Mouse (Mus musculus) lung, embryonic 14.5 days (tissue): ENCODE results near the gene Bad. TPM values are rescaled to one million over a fixed set of nuclear protein-coding genes. Genes with fewer than 3 reads are reported as not detected.

Source experiments
- ATAC-seq: fragments of 200-750 bp; cut with Nextera tagmentation; 2 replicates; pipeline ENCODE4 v1.8.0; 2017; ENCODE audit warnings: mild to moderate bottlenecking, moderate TSS enrichment, moderate library complexity; ENCODE audit not compliant: insufficient read depth
- DNase-seq: peaks from one replicate; pipeline ENCODE4 v3.0.0-alpha.2; 2015
- H3K27ac ChIP-seq: fragments of 300-500 bp; sonication (generic); 2 replicates; pipeline ENCODE4 v1.5.1; 2014; ENCODE audit warnings: low read depth, mild to moderate bottlenecking, moderate library complexity
- H3K27me3 ChIP-seq: fragments of 300-500 bp; sonication (generic); 2 replicates; pipeline ENCODE4 v1.6.1; 2014; ENCODE audit warnings: low read length, control low read depth; ENCODE audit not compliant: insufficient read depth
- H3K36me3 ChIP-seq: fragments of 300-500 bp; sonication (generic); 2 replicates; pipeline ENCODE4 v1.6.1; 2014; ENCODE audit warnings: control low read depth; ENCODE audit not compliant: insufficient read depth
- H3K4me1 ChIP-seq: fragments of 300-500 bp; sonication (generic); 2 replicates; pipeline ENCODE4 v1.6.1; 2014; ENCODE audit warnings: antibody characterized with exemption, control low read depth; ENCODE audit not compliant: insufficient read depth
- H3K4me2 ChIP-seq: fragments of 300-500 bp; sonication (generic); 2 replicates; pipeline ENCODE4 v1.6.1; 2014; ENCODE audit warnings: mild to moderate bottlenecking
- H3K4me3 ChIP-seq: fragments of 300-500 bp; sonication (generic); 2 replicates; pipeline ENCODE4 v1.5.1; 2014; ENCODE audit warnings: low read depth, low read length
- H3K9ac ChIP-seq: fragments of 300-500 bp; sonication (generic); 2 replicates; pipeline ENCODE4 v1.6.1; 2014
- H3K9me3 ChIP-seq: fragments of 300-500 bp; sonication (generic); 2 replicates; pipeline ENCODE4 v1.6.1; 2016; ENCODE audit warnings: low read depth, low read length, control low read depth
- CTCF ChIP-seq: IDR thresholded peaks from 2 replicates; pipeline ENCODE4 v1.5.1; 2016; ENCODE audit warnings: antibody characterized with exemption, low read depth
- WGBS: fragments of 180-500 bp; shearing (Covaris S2); extraction: QIAGEN DNeasy Blood & Tissue Kit; methylation state at CpG from one replicate; pipeline ENCODE4 v1.1.7; 2014; 5-methylcytosine and 5-hydroxymethylcytosine counted together
- polyA plus RNA-seq: library from polyadenylated mRNA; unstranded; fragments of >200 nt; fragmentation: Nextera tagmentation; extraction: Ambion mirVana; gene quantifications from 2 replicates; pipeline ENCODE4 v1.2.1, GENCODE M21; 2014

Gene Bad
- polyA plus RNA-seq, 1 experiment from 2014 or later, result 61.0 TPM

DNA sequence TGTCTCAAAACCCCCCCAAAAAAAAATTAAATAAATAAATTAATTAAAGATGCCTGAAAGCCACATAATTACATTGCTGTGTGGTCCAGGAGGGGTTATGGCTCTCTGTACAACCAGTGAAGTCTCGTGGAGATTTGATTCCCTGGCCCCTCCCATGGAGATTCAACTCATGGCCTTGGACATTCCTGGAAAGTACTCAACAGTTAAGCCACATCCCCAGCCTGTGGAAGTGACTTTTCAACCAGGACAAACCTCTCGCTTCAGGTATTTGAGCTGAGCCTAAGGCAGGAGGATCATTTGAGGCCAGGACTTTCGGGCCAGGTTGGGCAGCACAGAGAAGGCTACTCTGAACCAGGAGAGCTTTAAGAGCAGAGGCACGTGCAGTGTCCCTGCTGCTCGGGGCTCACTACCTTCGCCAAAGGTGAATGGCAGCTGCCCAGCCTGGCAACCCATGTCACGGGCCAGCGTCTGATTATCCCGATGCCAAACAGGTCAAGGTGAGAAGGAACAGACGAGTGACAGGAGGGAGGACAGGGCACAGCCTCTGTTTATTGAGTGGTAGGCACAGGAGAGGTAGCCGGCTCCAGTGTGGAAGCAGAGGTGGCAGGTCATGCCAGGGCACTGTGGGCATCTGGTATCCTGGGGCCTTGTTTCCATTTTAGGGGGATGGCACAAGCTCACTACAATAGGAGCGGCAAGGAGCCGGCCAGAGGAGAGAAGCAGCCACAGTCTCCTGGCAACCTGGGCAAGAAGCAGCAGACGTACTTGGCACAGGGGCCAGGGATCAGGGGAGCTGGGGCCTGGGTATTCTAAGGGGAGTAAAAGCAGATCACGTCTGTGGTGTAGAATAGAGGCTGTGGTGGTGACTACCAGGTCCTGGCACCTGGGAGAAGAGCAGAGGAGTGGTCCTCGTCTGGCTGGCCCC is 3.9 kb upstream of the Bad start:
- 77% methylated on average over 16 of the region's 16 CpGs for whole genome bisulfite sequencing
- Histone ChIP-seq H3K27ac (no peak overlapping the region), H3K4me2 (no peak overlapping the region), H3K4me1 (peaks cover 7% of the 10 kb centered on the region), H3K9me3 (no peaks in the 10 kb centered on the region), H3K27me3 (peaks cover 35% of the 10 kb centered on the region), H3K4me3 (no peak overlapping the region), H3K36me3 (no peaks in the 10 kb centered on the region), H3K9ac (no peak overlapping the region)
- no peak for TF ChIP-seq CTCF
- no peak for DNase-seq
- ATAC-seq, result no peak

- H3K9ac ChIP-seq, result no peak overlapping the region
Observed at GRCm38 (mm10) chr19:6939106-6940002, 2.3 kb upstream of the Bad start.

DNA sequence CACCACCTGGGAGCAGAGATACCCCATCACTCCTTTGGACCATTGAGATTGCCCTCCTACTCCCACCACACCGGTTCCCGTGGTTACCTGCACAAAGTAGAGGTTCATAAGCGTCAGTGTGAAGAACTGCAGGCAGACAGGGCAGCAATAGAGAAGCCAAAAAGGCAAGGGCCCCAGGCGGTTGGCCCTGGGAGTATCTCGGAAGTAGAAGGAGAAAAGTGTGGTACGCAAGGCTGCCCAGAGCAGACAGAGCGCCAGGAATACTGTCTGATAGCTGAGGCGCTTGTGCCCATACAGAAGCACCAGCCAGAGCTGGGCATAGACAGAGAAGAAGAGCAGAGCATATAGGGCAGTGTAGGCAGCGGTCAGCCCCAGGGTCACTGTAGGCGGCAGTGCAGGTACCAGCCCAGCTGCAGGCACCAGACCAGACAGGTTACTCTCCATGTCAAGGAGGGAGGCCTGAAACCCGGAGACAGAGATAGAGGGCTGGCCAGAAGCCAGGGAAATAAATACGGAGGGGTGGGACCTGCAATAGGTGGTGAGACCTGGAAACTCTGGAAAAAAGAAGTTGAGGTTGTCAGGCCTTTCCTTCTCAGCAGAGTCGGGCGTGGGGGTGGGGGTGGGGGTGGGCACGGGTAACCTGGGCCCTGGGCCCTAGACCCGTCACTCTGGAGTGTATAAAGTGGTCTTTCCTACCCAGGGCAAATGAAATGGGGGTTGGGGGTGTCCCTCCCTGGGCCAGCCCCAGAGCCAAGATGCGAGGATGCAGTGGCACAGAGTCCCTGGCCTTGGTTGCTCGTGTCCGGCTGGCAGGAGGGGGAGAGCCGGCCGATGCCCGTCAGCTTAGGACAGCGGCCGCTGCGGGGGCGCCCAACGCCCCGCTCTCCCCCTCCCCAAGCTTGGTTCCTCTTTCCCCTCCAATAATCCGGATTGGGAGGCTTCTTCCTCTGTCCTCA is 987 bp upstream of the Bad start:
- Histone ChIP-seq H3K9me3 (no peaks in the 10 kb centered on the region), H3K9ac (peak overlapping the region; percentile 72), H3K36me3 (0 out of 2 replicates have a peak, but pooled peaks cover 4% of the 10 kb centered on the region), H3K4me3 (peak overlapping the region; percentile 80), H3K27me3 (peaks cover 6% of the 10 kb centered on the region), H3K27ac (no peak overlapping the region), H3K4me1 (peaks cover 9% of the 10 kb centered on the region), H3K4me2 (peak overlapping the region; percentile 98)
- peak; percentile 4; the same call in 1 of the 2 replicates for ATAC-seq
- TF ChIP-seq CTCF, result no peak
- DNase-seq, result peak; percentile 40
- WGBS, result 21% methylated on average over 29 of the region's 29 CpGs

More at GRCm38 (mm10) chr19:6939106-6940002, 2.3 kb upstream of the Bad start:
- Histone ChIP-seq H3K4me1 (peaks cover 9% of the 10 kb centered on the region), H3K9me3 (no peaks in the 10 kb centered on the region), H3K27ac (no peak overlapping the region), H3K36me3 (no peaks in the 10 kb centered on the region), H3K4me2 (no peak overlapping the region), H3K4me3 (no peak overlapping the region), H3K27me3 (peaks cover 19% of the 10 kb centered on the region)
- DNase-seq (no peak), ATAC-seq (no peak)
- 84% methylated on average over 20 of the region's 20 CpGs for WGBS
- TF ChIP-seq CTCF, result no peak

DNA sequence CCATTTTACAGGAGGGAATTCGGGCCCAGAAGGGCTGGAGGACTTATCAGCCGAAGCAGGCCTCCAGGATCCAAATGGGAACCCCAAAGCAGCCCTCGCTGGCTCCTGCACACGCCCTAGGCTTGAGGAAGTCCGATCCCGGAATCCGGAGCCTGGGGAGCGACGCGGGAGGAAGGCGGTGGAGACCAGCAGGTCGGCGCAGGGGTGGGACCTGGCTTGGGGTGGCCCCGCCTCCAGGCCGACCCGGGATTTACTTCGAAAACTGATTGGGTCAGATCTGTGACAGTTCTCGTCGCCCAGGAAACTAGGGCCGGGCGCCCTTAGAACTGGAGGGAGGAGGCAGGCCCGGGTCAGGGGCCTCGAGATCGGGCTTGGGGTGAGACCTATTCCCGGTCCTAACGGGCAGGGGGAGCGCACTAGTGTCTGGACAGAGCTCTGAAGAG is 609 bp downstream of the Bad start, which contains the start of gene Gpr137:
Gene Gpr137 (minus strand): TSS at position 232 of the 443 bp plus-strand sequence.
- H3K4me2 ChIP-seq, result peak within 1 kb of the TSS; percentile 98
- no peak for TF ChIP-seq CTCF
- no peaks in the 10 kb centered on the region for H3K27me3 ChIP-seq
- H3K27ac ChIP-seq, result peak within 1 kb of the TSS; percentile 97
- H3K9me3 ChIP-seq, result no peaks in the 10 kb centered on the region
- WGBS, result under 1% methylated on average over 27 of the region's 27 CpGs
- peak within 1 kb of the TSS; percentile 80 for H3K4me3 ChIP-seq
- peak within 1 kb of the TSS; percentile 72 for H3K9ac ChIP-seq
- ATAC-seq (peak; percentile 92), DNase-seq (peak; percentile 96)
- 0 out of 2 replicates have a peak, but pooled peaks cover 4% of the 10 kb centered on the region for H3K36me3 ChIP-seq
- H3K4me1 ChIP-seq, result peaks cover 9% of the 10 kb centered on the region

DNA sequence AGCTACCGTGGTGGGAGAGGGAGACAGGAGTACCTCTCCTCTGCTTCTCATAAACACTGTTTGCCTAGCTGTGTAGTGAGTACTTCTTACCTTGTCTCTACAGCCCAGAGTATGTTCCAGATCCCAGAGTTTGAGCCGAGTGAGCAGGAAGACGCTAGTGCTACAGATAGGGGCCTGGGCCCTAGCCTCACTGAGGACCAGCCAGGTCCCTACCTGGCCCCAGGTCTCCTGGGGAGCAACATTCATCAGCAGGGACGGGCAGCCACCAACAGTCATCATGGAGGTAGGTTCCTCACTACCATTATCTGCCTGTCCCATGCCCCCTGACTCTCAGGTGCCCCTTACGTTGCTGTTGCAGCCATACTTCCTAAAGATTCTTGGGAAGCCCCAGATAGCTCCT is 1.1 kb downstream of the Bad start:
- Histone ChIP-seq H3K36me3 (0 out of 2 replicates have a peak, but pooled peaks cover 4% of the 10 kb centered on the region), H3K9me3 (no peaks in the 10 kb centered on the region), H3K4me3 (peak overlapping the region; percentile 80), H3K9ac (peak overlapping the region; percentile 72), H3K4me1 (peaks cover 9% of the 10 kb centered on the region), H3K27me3 (no peaks in the 10 kb centered on the region), H3K4me2 (peak overlapping the region; percentile 98), H3K27ac (peak overlapping the region; percentile 68; the same call in 1 of the 2 replicates)
- TF ChIP-seq CTCF, result no peak
- ATAC-seq (peak; percentile 2; the same call in 1 of the 2 replicates), DNase-seq (no peak)
- 22% methylated on average over 5 of the region's 5 CpGs for whole genome bisulfite sequencing

DNA sequence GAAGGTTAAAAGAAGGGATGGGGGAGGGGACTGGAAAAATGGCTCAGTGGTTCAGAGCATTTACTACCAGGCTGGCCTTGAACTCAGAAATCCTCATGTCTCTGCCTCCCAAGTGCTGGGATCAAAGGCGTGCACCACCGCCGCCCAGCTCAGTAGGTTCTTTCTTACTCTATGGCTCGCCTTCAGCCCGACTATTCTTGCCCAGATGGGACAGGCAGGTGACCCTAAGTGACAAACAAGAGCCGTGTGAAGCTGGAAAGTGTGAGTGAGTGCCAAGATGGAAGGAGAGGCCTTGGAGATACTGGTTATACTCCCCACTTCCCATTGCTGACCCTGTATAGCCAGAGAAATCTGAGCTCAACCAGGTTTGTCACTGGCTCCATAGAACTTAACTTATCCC is 2.0 kb downstream of the Bad start:
- ATAC-seq (no peak), DNase-seq (no peak)
- no peak overlapping the region for H3K9ac ChIP-seq
- 0 out of 2 replicates have a peak, but pooled peaks cover 4% of the 10 kb centered on the region for H3K36me3 ChIP-seq
- H3K4me3 ChIP-seq, result no peak overlapping the region
- no peaks in the 10 kb centered on the region for H3K9me3 ChIP-seq
- no peak overlapping the region for H3K4me2 ChIP-seq
- peaks cover 9% of the 10 kb centered on the region for H3K4me1 ChIP-seq
- H3K27me3 ChIP-seq, result no peaks in the 10 kb centered on the region
- WGBS, result 86% methylated on average over 6 of the region's 6 CpGs
- no peak for TF ChIP-seq CTCF
- H3K27ac ChIP-seq, result no peak overlapping the region
